Mouse (Mus musculus) left cerebral cortex, postnatal 10 days (tissue): ENCODE results near the gene Entpd1. TPM values are rescaled to one million over a fixed set of nuclear protein-coding genes. Genes with fewer than 3 reads are reported as not detected.
A peak's percentile ranks its signal among the peaks of the same experiment; 100 is the strongest.
"Not testable (repeated sequence)": the region's sequence is repeated elsewhere in the genome, so short reads cannot be mapped to it uniquely, and the experiment has no call there.

Source experiments
- DNase-seq, 2 experiments: peaks; one replicate each; pipeline ENCODE4 v3.0.0; 2021 to 2022; ENCODE audit warnings: low spot score in 2 of 2, mixed read lengths in 1 of 2; ENCODE audit errors: extremely low spot score in 1 of 2
- intact Hi-C: fragments of 180-260 bp; cut with DNase I; formaldehyde crosslinking; loops from one replicate; pipeline ENCODE4 v1.15.1; 2025
- total RNA-seq, 2 experiments: library from RNA; stranded (reverse); gene quantifications; 2 replicates each; pipeline ENCODE4 v1.2.3; 2021

The Entpd1 gene
- total RNA-seq, 2 experiments from 2014 or later: 18.7 to 20.2 TPM

DNA sequence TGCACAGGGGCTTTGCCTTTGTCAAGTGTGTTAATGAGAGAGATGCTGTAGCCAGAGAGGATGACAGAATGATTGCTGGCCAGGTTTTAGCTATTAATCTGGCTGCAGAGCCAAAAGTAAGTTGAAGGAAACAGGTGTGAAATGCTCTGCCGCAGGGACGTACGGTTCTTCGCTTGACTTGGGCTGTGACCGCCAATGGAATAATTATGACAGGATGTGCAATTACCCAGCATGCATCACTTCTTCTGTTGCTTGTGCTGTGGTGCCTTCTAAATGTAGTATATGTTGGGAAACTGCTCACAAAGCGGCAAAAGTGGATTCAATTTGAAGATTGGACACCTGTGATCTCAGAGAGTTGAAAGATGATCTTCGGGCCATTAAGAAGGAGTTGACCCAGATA is 3.9 kb downstream of the Entpd1 start:
- intact Hi-C loops: loop anchor here (10.0 kb wide), 1 partner anchor 399 kb away; no protein-coding TSS in a partner anchor
- no peak for DNase-seq

DNA sequence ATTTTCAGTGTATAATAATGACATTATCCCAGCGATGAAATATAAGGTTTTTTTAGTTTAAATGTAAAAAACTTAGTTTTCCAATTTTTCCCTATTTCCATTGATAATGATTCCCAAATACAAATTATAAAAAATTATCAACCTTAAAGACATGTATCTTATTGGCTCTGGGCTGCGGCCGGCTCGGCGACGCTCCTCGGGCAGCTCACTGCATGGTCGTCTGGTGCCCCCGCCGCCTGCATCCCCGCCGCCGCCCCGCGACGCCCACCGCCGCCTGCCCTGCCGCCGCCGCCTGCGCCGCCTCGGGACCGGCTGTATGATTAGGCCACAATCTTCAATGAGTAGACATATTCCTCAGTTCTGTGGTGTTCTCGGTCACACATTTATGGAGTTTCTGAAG is 9.4 kb downstream of the Entpd1 start:
- intact Hi-C loops, DNase-seq: not testable (repeated sequence)

DNA sequence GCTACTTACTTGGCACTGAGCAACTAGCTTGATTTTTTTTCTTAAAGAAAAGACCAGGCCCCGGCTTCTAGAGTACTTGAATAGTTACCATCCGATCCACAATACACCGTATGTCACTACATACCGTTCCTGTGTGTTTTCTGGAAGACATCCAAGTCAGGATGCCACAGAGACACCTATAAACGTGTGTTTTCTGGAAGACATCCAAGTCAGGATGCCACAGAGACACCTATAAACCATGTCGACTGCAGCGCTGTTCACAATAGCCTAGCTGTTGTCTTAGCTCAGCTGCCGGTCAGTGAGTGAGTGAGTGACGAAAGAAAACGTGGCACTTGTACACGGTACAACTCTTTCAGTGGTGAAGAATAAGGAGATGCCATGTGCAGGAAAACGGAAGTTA is 13.8 kb downstream of the Entpd1 start:
- intact Hi-C loops: no loop called here
- DNase-seq: no peak

DNA sequence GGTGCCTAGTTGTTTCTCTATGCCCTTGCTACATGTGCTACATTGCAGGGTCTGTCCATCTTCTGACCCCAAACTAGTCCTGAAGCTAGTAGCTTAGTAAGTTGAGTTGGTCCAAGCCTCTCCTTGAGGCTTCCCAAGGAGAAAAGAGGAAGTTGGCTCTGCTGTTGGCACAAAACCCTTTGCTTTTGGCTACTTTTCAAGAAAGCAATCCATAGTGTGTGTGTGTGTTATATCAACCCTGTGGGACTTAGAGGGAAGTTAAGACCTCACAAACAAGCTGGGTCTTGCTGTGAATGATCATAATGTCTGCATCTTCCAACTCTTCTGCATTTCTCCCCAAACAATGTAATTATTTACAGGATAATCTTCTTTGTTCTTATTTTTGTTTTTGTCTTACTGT is 16.8 kb downstream of the Entpd1 start:
- intact Hi-C loops: no loop called here
- DNase-seq: no peak

DNA sequence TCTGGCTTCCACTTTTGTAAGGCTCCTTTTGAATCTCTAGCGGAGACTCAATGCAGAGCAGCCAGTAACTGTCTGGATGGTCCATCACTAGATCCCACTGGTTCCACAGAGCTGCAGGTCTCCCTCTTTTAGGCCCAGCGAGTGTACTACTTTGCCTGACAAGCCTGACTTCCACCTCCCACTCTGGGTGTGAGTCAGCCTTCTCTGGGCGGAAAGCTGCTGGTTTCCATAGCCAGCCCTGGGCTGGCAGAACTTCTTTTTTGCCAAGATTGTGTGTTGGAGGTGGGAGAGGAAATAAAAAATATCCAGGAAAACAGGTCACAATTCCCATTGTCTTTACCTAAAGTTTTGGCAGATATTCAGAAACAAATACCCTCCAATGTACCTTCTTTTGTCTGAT is 17.9 kb downstream of the Entpd1 start:
- intact Hi-C loops: no loop called here
- DNase-seq: no peak

DNA sequence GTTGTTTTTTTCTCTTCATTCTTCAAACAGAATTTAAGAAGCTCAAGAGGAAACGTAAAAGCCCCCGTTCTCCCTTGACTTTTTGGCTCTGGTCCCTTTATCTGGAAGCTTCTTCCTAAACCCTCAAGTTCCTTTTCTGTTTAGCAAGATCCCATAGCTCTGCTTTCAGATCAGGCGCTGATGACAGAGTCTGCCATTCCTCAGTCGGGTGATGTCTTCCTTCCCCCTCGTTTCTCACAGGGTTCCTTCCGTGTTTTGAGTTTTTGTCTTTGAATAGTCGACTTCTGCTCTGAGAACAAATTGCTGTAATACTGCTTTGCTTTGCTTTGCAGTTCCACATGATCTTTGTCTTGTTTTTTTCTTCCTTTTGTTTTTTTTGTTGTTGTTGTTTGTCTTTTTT is 18.4 kb downstream of the Entpd1 start:
- intact Hi-C loops: no loop called here
- DNase-seq: no peak

DNA sequence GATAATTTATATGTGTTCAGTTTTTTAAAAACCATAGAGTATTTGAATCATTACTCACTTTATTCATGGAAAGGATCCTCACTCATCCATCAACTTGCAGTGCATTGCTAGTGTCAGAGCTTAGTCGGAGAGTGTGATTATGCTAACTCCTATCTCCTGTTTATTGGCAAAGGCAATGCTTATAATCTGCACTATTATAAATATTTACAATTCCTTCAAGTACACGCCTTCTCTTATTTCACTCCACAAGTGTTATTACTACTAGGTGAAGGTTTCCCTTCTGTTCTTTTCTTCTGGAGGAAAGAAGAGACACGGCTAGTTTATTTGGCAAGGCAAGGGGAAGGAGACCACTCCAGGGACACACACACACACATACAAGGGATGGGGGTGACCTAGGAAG is 20.0 kb downstream of the Entpd1 start:
- DNase-seq: no peak
- intact Hi-C loops: no loop called here

DNA sequence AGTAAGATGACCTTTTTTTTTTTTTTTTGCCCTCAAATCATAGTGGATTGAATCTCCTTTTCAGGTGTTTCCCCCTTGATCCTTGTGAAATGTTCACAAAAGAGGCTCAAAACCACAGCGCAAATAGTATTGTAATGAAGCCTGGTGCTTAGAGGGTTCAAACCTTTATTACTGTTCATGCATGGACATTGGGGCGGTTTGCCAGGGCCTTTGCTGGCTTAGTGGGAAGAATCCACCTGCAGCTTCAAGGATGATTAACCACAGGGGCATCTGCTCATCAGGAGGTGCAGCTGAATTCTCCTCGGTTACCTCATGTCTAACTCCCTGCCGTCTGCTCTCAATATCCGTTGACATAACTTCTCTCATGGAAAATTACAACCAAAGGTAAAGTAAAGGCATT is 20.5 kb downstream of the Entpd1 start:
- intact Hi-C loops: no loop called here
- DNase-seq: no peak

DNA sequence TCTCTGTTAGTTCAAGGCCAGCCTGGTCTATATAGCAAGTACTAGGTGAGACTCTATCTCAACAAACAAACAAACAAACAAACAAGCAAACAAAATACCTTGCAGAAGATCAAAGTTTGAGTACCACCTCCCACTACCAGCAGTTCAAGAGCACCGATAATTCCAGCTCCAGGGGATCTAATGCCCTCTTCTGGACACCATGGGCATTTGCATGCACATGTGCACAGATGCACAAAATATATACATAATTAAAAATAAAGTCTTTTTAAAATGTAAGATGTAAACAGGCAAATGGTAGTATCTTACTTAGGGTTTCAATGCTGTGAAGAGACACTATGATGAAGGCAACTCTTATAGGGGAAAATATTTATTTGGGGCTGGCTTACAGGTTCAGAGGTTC is 21.0 kb downstream of the Entpd1 start:
- no peak for DNase-seq
- intact Hi-C loops: no loop called here

DNA sequence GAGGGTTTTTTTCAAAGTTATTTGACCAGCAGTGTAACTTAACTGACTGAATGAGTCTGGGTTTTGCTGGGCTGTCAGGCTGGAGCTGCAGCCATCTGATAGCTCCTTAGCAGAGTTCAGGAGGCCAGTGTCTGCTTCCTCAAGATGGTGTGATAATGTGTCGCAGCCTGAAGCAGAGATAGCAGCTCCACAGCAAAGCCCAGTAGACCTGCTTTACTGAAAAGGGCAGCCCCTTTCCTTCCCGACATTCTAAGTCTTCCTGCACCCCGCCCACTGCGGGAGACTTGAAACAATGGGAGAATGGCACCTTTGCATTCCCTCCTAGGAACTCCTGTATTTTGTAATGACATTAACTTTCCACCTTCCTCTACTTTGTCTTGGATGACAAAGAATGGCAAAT is 24.9 kb downstream of the Entpd1 start:
- DNase-seq: peak in 1 of 2 experiments; percentile 35
- intact Hi-C loops: no loop called here

DNA sequence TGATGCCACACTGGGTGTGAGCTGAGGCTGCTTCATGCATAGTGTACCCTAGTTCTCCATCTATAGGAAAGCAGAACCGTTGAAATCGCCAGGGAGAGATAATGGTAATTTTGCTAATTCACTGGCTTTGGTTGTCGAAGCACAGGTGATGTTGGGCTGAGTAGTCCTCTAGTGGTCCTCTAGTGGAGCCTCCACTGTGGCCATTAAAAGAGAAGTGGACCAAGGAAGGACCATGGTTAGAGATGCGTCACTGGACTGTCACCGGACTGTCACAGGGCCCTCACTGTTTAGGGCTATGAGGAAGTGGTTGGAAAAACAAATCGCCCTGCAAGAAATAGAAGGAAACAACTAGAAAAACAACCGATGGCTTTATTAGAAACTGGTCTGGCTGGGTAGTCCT is 25.4 kb downstream of the Entpd1 start:
- no peak for DNase-seq
- intact Hi-C loops: no loop called here

DNA sequence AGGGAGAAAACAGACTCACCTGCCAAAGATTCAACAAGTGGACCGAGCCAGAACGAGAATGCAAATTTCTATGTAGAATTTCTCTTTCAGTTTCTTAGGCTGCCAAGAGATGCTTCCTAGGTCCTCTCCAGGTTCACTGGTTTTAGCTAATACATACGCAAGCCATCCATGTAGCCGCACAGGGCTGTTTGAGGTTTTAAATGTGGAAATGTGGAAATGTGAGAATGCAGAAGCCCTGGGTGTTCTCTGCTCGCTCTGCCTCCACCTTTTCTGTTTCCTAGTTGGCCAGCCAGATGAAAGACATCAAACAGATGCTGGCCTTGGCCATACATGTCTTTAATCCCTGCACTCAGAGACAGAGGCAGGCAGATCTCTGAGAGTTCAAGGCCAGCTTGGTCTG is 26.4 kb downstream of the Entpd1 start:
- DNase-seq: no peak
- intact Hi-C loops: no loop called here

DNA sequence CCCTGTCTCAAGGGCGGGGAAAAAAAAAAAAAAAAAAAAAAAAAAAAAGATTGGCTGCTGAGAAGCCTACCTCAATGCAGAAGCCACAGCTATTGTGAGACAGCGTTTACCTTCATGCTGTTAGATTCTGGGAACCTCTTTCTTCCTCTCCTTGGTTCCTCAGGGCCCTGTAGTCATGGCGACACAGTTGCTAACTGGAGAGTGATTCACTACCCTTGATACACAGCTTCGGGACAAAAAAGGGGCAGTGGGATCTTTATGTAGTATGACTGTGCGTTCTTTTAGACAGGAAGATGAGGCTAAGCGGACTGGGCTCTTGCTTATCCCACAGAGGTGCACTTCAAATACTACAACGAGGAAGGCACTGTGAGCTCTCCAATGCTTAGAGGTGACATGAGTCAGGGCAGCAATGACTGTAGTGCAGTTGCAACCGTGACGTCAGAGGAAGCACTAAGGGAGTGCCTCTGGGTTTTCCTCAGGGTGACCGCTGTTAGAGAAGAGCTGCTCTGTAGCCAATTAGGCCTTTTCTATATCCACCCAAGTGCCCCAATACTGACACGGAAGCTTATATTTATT is 27.7 kb downstream of the Entpd1 start:
- intact Hi-C loops: no loop called here

DNA sequence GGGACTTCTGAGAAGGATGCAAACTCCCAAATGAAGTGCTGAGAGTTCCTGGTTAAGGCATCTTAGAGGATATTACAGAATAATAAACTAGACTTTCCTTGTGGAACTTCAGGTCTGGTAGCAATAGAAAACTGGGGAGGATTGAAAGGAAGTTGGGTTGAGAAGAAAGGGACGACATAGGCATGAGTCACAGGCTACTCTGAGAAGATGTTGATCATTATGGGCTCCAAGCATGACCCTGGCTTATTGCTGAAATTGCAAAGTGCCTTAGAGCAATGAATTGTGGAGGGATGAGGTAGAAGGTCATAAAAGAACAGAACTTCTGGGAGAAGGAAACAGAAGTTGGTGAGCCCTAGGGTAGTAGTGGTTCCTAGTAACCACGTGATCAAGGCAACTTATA is 28.6 kb downstream of the Entpd1 start:
- intact Hi-C loops: no loop called here
- no peak for DNase-seq

More for the DNA sequence above, 27.7 kb downstream of the Entpd1 start:
- DNase-seq: no peak

DNA sequence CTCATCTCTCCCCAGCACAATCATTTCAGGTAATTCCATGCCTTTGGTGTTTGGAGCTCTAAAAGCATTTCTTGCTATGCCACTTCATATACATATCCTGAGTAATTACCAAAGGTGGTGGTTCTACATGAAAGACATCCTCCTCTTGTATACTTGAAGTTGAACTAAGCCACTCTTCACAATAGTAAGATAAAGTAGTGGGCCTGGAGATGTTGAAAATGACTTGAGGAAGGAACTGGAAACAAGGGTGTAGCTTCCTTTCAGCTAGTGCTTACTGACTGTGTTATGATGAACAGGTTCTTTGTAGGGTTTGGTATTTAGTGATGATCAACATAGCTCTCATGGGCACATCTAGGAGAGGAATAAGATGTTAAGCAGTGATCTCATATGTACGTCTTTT is 31.7 kb downstream of the Entpd1 start:
- intact Hi-C loops: no loop called here
- no peak for DNase-seq

DNA sequence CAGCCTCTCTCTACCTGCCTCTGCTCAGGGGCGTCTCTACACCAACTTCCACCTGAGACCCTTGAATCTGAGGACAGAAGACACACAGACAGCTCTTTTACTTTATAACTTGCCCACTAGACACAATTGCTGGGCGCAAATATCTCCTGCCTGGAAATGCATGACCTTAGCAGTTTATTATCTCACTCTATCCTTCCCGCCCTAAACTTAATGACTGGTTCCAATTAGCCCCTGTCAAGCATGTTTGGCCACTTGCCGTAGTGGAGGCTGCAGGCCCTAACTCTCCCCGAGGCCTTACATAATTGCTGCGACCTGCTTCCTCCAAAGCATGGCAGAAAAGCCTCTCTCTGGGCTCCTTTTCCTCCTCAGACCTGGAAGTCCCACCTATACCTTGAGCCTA is 34.2 kb downstream of the Entpd1 start:
- no peak for DNase-seq
- intact Hi-C loops: no loop called here

DNA sequence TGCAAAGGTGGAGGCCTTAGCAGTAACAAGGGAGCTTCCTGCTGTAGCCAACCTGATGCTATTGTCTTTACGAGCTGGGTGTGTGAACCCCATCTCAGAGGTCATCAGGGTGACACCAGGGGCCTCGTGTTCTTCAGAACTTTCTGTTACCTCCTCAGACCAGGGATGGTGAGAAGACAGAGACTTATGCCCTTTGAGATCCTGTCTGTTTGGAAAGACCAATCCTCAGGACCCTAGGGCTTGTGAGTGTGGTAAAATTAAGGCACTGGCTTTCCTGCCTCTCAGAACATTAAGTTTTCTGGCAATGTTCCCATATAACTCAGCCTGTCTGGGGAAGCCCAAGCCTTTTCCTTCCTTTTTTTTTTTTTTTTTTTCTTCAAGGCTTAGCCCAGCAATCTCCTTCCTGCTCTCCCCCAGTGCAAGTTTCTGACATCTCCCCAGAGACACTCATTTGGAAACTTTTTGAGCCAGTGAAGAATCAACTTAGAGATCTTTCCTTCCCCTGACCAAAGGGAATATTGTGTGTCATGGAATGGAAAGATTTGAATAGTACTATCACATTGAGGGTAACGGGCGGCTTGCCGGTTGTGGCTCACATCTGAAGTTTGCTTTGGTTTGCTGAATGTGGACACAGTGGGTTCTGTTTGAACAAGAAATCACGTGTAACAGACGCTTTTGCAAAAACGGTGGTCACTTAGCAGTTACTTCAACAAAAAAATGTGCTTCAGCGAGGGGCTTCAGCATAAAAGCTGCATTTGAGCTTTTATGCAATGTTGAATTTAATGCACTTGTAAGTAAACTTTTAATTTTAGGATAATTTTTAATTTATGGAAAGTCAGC is 35.4 kb downstream of the Entpd1 start:
- intact Hi-C loops: no loop called here
- DNase-seq: no peak

DNA sequence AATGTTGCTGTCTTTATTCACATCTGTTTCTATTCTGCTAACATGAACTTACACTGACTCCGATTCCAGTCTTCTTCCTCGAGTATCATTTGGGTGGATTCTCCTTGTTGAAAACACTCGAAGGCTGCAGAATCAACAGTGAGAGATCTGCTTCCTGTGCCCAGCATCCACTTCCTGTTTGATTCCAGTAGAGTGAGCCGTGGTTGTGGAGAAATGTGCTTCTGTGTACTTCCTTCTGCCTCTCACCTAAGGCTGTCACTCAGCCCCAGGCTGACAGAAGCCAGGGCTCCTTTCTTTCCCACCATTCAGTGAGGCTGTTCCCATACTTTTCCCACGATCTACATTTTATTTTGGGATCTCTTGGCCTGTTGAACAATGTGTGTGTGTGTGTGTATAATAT is 37.9 kb downstream of the Entpd1 start:
- DNase-seq: no peak
- intact Hi-C loops: no loop called here

DNA sequence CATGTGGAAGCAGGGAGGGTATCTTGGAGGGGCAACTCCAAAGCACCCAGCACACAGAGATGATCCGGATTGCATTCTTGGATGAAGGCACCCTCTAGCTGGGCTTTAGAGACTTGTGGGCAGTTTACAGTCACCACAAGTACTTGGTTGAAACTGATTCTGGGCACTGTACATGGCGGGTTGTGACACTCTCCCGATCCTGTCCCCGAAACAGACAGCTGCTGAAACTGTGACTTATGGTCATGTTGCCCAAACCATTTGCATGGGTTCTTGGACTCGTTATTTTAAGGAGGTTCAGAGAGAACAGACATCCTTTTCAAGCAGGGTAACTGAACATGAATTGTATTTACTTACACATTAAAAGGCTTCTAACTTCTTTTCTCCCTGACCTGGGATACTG is 44.0 kb downstream of the Entpd1 start:
- intact Hi-C loops: no loop called here
- DNase-seq: no peak

DNA sequence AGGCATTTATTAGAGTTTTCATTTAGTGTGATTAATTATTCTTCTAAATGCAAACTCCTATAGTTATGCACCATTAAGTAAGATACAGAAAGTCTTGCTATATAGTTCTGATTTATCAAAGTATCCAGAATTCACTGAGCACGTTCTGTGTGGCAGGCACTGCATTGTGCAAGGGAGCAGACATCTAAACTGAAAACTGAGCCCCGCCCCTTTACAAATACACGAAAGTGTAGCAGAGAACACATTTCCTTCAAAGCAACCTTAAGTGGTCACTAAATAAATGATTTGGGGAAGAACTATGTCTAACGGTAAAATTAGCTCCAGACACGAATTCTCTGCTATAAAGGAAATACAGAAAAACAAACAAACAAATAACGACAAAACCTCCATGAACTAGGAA is 46.1 kb downstream of the Entpd1 start:
- no peak for DNase-seq
- intact Hi-C loops: no loop called here

DNA sequence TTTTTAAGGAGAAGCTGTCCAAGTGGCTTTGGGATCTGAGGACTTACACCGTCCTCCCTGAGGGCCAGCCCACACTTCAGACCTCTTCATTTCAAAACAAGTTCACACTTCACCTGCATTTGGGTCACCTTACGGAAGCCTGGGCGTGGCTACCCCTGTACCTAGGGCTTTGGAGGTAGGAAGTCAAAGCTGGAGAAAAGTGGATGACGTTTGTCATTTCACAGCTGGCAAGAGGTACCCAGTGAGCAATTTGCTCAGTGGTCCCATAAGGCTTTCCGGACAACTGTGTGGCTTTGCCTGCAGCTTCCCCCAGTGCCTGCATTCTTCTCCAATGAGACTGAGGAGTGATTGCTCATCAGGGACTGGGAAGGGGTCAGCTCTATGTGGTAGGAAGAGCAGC is 46.8 kb downstream of the Entpd1 start:
- intact Hi-C loops: no loop called here
- DNase-seq: no peak
